Mouse (Mus musculus): ENCODE measurements around the gene Sync. TPM values are rescaled to one million over a fixed set of nuclear protein-coding genes. Genes with fewer than 3 reads are reported as not detected.

The Sync gene
- polyA plus RNA-seq, 3 experiments from 2014 or later: 0.45 to 0.49 (median 0.47) TPM

- no peak for ATAC-seq
Observed at GRCm38 (mm10) chr4:129307936-129308335, 20.5 kb downstream of the Sync start.

GRCm38 (mm10) chr4:129313886-129314285, 26.5 kb downstream of the Sync start:
- ATAC-seq: no peak

GRCm38 (mm10) chr4:129320876-129321275, 33.5 kb downstream of the Sync start:
- no peak for ATAC-seq

GRCm38 (mm10) chr4:129322042-129322441, 34.6 kb downstream of the Sync start:
- no peak for ATAC-seq

GRCm38 (mm10) chr4:129323491-129323890, 36.1 kb downstream of the Sync start:
- no peak for ATAC-seq

- ATAC-seq: no peak
Observed at GRCm38 (mm10) chr4:129324756-129325155, 37.3 kb downstream of the Sync start.

GRCm38 (mm10) chr4:129326191-129326590, 38.8 kb downstream of the Sync start:
- ATAC-seq: no peak

GRCm38 (mm10) chr4:129332846-129333245, 45.4 kb downstream of the Sync start:
- ATAC-seq: no peak

- ATAC-seq: peak; percentile 7
Observed at GRCm38 (mm10) chr4:129334677-129335215, 47.3 kb downstream of the Sync start.

- peak; percentile 92 for ATAC-seq
Observed at GRCm38 (mm10) chr4:129335216-129336074, 48.0 kb downstream of the Sync start, which contains the start of the genes Rbbp4 and Zbtb8os. TSS of gene Rbbp4 (minus strand) at chr4:129335370. TSS of gene Zbtb8os (plus strand) at chr4:129335695.

GRCm38 (mm10) chr4:129336291-129336690, 48.9 kb downstream of the Sync start:
- ATAC-seq: no peak

GRCm38 (mm10) chr4:129339743-129340142, 52.3 kb downstream of the Sync start:
- no peak for ATAC-seq

GRCm38 (mm10) chr4:129341888-129342287, 54.5 kb downstream of the Sync start:
- no peak for ATAC-seq

- no peak for ATAC-seq
Observed at GRCm38 (mm10) chr4:129342705-129343104, 55.3 kb downstream of the Sync start.

GRCm38 (mm10) chr4:129346481-129347154, 59.2 kb downstream of the Sync start:
- no peak for ATAC-seq

- peak; percentile 46 for ATAC-seq
Observed at GRCm38 (mm10) chr4:129350644-129351043, 63.2 kb downstream of the Sync start.

- no peak for ATAC-seq
Observed at GRCm38 (mm10) chr4:129351111-129351510, 63.7 kb downstream of the Sync start.

GRCm38 (mm10) chr4:129353176-129353575, 65.8 kb downstream of the Sync start:
- no peak for ATAC-seq

- ATAC-seq: peak; percentile 46
Observed at GRCm38 (mm10) chr4:129354236-129354635, 66.8 kb downstream of the Sync start.

- ATAC-seq: no peak
Observed at GRCm38 (mm10) chr4:129357613-129358163, 70.3 kb downstream of the Sync start.
